Mouse (Mus musculus): ENCODE results near the gene Krit1.
"Not testable (repeated sequence)": the region's sequence is repeated elsewhere in the genome, so short reads cannot be mapped to it uniquely, and the experiment has no call there.

The Krit1 gene

DNA sequence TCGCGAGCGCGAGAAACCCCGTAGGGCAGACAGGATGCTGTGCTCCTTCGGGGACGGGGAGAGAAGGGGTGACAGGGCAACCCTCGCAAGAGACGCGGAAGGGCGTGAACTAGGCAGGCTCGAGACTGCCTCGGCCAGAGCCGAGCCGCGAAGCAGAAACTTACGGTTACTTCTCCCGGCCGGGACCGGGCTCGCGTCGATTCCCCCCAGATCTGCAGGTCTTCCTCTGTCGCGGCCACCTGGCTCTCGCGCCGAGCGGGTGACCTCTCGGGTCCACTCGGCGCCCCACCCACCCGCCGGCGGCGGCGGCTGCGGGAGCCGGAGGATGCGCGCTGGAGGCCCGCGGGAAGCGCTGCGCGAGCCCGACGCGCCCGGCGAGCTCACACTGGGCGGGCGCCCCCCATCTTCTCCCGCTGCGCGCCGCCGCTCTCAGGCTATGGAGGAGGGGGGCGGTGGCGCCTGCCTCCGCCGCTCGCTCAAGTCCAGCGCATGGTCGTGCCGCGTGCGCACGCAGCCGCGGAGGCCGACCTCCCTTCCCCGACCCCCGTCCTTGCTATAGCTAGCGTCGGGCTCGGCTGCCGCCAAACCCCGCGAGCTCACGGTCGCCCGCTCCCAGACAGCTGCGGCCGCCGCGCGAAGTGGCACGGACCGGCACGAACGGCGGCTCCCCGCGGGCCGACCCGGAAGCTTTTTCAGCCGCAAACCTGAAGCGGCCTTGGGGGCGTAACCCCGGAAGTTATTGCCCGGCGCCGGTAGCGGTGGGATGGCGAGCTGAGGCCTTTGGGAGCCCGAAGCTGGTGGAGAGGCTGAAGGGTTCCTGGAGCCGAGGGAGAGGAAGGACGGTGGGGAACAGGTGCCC is at the start of gene Krit1, which contains the start of gene Ankib1:
Gene Krit1 (plus strand): TSS at position 752 of the 859 bp plus-strand sequence.
Gene Ankib1 (minus strand): TSS at position 493 of the 859 bp plus-strand sequence.
- DNase-seq, result peak; percentile 86

DNA sequence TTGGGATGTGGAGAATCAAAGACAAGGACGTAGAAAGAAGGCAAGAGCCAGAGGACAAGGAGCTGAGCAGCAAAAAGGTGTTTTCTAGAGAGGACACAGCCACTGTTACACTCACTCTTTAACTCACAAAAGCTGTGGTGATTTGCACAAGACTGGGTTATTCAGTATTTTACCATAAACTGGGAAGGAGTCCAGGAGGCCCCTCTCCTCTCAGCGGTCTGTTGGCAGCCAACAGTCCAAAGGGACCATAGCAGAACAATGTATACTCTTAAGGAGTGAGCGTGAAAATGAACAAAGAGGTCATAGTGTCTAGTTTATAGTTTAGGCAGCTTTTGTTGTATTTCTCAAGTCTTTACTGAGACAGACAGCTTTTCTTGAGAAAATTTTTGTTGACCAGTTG is 31.5 kb upstream of the Krit1 start:
- no peak for DNase-seq

DNA sequence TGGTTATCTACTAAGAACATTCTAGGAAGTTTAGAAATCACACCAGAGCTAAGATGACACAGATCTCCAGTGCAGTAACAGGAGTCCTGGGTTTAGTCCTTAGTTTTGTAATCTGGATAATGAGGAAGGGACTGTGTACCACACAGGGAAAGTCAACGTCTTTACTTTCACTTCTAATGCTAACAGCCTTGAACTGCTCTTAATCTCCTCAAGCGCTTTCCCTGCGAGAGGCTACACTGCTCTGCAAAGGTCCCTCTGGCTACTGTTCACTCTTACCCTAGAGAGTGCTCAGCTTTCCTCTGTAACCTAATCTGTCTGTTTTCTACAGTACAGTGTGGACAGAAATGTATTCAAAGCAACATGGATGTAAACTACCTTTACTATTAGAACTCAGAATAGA is 31.0 kb upstream of the Krit1 start:
- DNase-seq, result no peak

DNA sequence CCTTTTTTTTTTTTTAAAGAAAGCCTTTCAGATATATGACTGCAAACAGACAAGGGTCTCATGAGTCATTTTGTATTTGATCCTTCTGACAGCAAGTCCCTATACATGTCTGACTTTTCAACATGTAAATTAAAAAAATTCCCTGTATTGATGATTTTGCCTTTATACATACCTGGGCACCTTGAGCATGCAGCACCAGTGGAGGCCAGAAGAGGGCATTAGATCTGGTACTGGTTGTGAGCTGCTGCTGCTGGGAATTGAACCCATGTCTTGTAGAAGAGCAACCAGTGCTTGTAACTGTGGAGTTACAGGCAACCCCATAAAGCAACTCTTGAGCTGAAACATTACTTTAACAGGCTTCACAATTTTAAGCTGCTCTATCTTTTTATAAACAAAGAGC is 20.3 kb upstream of the Krit1 start:
- no peak for DNase-seq

DNA sequence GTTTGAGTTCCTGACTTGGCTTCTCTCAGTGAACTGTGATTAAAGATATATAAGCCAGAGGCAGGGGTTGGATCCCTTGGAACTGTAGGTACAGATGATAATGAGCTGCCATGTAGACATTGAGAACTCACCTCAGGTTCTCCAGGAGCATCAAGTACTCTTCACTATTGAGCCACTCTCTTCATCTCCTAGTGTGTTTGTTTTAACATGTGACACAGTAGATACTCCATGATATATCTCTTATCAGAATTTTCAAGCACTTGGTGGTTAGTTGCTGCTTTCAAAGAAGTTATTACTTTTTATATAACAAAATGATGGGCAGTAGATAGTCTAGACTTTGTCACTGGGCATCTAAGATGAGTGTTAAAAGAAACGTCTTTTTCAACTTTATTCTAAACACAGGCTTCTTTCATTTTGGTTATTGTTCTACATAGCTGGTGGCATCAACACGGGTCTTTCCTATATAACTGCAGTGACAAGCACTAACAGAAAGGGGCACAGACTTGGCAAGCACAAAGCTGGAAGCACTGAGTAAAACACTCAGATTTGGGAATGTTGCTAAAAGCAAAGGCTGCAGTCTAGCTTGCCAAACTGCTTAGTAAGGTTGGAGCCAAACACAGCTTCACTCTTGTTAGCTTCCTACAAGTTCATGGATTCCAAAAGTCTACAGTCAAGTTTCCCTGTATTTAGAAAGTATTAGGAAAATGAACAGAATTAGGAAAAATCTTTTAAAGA is 18.9 kb upstream of the Krit1 start:
- DNase-seq, result no peak

DNA sequence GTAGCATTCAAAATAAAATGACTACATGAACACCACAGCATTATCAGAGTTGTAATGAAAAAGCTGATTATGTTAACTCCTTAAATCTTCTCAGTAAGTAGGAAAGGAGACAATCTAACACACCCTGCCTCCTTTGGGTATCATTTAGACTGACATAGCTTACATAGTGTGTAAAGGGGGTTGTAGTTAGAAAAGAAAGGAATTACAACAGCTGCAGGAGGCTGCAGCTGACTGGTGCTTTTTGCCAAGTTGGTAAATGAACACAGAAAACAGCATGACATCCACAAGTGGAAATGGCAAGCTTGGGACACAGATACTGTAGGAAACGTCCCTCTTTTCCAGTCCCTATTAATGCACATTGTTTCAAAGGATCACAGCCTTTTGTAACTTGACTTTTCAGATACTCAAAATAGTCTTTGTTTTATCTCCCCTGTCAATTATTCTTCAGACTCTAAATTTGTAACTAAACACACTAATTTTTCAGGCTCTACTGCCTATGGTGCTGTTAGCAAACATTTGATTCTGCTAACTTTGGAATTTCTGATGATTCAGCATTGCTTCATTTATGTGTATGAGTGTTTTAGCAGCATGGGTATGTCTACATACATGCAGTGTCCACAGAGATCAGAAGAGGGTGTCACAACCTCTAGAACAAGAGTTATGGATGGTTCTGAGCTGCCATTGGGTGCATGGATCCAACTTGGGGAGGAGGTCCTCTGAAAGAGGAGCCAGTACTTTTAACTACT is 18.1 kb upstream of the Krit1 start:
- no peak for DNase-seq

DNA sequence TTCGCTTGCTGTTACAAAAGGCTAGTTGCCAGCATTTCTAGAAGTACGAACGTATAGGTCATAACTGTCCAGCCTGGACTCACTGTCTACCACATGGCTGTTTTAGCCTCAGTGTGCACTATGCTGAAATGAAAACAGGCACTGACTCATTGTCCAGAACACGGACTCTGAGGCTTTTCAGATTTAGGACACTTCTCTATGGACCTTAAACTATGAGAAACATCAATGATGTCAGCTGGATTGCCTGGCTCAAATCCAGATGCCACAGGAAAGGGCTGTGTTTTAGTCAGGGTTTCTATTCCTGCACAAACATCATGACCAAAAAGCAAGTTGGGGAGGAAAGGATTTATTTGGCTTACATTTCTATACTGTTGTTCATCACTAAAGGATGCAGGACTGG is 15.4 kb upstream of the Krit1 start:
- no peak for DNase-seq

DNA sequence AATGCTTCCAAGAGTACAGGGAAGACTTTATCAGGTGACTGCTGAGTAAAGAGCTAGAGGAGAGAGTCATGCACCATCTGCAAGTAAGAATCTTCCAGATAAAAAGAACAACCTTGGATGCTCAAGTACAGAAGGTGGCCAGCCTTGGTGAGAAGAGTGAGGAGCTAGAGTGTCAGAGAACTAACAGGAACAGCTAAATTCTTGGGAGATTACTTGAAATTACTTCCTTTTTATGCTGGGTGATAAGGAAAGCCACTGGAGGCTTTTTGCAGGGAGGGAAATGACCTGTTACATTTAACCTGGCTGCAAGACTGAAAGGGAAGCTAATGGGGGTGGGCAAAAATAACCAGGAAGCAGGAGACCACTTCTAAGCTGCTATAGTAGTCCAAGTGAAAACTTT is 11.9 kb upstream of the Krit1 start:
- DNase-seq, result no peak

DNA sequence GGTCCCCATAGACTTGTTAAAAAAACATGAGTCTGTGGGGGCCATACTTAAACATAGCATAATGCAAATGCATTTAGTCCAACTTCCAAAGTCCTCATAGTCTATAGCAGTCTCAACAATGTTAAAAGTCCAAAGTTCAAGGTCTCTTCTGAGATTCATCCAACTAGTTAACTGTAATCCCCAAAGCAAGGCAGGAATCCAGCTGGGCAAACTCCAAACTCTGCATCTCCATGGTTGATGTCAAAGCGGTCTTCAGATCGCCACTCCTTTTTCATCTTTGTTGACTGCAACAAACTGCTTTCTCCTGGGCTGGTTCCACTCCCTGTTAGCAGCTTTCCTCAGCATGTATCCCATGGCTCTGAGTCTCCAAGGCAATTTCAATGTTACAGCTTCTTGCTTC is 5.9 kb upstream of the Krit1 start:
- not testable (repeated sequence) for DNase-seq

DNA sequence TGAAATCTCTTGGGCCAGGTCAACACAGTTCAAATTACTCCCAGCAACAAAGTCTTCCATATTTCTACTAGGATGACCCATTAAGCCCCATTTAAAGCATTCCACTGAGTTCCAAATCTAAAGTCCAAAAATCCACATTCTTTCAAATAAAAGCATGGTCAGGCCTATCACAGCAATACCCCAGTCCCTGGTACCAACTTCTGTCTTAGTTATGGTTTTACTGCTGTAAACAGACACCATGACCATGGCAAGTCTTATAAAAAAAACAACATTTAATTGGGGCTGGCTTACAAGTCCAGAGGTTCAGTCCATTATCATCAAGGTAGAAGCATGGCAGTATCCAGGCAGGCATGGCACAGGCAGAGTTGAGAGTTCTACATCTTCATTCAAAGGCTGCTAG is 4.3 kb upstream of the Krit1 start:
- not testable (repeated sequence) for DNase-seq

DNA sequence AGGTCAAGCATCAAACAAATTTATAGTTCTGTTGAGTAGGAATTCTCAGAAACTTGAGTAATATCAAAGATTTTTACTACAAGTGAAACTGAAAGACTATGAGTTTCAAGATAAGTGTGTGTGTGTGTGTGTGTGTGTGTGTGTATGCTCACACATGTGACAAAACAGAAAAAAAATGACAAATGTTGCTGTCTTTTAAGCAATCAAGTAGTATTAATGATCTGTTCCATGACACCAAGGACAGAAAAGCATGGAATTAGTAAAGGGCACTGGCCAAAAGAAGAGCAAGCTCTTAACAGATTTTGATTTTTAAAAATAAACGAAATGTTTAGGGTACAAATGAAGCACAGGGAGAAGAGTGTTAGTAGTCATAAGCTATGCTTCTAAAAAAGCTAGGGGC is 2.9 kb upstream of the Krit1 start:
- DNase-seq, result no peak

DNA sequence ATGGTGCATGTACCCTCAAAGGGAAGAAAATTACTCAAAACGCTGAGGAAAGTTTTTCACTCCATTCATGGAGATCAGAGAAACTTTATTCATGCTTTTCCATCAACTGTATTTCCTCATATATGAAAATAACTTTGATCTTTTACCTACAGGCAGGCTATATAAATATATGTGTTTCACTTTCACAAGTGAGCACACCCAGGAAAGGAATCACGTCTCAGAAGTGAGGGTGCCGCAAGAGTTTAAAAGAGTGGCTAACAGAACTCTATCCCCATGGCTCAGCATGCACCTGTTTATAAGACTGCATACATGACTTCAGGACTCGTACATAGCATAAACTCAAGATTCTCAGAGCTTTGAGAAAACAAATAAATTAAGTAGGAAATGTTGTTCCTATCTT is 2.1 kb upstream of the Krit1 start:
- no peak for DNase-seq

DNA sequence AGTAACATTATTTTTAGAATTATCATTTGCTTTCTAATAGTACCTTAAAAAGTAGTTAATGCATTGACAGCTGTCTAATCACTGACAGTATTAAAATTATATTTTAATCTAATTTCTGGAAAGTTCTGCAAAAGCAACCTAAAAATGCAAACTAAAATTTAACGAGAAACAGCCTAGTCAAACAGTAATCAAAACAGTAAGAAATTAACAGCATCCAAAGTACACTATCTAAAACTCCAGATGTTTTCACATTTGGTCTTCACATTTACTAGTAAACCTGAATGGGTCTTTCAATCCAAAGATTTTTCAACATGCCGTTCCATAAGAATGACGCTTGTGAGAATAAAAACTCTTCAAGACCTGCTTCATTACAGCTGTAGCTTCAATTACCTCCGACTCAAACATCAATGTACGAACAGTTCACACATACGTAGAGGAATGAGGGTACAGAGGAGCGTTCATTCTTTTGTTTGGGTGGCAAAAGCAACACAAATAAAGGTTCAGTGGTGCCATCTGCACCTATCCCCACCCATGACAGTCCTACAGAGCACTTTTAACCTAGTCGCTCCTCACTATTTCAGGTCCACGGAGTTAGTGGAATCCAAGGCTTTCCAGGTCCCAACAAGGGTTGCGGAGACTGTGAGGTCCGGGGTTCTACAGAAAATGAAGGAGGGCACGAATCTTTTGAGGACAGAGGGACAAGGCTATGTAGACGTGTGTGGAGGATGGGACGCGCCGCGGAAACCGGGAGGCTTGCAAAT is 1.1 kb upstream of the Krit1 start:
- DNase-seq, result peak; percentile 44

DNA sequence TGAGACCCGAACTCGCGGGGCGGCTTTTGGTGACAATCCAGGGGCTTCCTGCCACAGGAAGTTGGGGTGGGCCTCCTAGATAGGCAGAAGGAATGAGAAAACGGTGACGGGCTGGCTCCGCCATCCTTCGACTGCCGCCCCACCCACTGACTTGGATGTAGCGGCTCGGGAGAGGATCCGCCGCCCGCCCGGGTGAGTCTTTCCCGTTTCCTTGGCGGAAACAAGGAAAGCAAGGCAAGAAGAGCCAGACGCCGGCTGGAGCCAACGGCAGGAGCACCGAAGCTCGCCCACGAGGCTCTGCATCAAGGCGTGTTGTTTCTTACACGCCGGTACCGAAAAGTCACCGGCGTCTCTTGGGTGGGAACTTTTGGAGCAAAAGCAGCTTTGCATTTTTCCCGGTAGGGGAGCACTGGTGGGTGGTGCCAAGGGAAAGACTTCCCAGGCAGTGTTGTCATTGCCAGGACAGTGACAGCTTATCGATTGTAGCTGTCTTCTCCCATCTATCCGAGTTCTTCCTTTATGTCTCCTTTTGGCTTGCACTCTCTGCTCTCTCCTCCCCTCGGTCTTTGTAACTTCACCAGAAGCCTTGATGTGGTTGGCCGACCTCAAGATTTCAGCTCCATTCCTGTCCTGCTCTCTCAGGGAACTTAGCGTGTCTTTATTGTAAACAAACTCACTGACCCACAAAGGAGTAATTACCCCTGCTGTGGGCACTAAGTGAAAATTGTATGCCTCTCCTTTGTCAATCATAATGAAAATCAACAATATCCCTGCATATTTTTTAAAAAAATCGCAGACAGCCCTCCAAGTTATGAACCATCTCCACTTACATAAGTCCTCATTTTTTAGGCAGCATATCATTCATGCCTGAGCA is 545 bp downstream of the Krit1 start:
- DNase-seq, result peak; percentile 42

DNA sequence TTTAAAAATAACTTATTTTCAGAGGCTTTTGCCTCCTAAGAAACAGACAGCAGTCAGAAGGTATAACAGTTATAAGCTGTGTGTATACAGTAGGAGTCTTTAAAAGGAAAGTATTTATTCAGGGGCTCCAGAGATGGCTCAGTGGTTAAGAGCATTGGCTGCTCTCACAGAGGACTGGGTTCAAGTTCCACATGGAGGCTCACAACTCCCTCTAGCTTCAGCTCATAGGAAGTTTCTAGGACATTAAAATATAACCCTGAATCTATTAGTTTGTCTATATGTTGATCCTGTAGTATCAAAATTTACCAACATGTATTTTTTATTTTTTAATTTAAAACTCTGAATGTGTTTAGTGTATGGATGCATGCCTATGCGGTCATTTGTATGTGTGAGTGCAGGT is 5.5 kb downstream of the Krit1 start:
- no peak for DNase-seq

DNA sequence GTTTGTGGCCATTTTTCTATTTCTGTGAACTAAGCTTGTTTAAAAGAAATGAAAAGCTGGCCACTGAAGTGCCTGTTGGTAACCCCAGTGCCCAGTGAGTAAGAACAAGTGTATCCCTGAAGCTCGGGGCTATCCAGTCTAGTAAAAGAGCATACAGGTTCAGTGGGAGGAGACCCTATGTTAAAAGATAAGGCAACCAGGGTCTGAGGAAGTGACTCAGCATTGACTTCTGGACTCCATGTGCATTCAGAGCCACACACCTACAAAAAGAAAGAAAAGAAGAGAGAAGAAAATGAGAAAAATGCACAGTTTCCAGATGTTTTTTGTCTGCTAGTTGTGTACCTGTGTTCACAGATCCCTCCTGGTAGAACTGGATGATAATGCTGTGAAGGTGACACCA is 31.1 kb downstream of the Krit1 start:
- no peak for DNase-seq

DNA sequence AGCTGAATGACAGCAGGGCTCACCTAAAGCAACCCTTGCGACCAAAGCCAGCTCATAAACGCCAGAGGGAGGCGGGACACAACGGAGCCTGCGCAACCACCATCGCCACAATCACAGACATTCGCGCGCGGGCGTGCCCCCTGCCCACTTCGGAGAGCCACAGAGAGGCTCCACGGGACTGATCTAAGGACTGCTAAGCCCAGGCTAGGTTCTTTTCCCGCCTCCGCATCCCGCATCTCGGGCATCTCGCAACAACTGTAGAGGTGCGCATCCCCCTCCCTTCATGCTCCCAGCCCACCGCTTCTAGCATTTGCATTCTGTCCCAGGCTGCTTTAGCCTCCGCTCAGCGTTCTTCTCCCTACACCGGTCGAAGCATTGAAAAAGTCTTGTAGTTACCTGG is 42.0 kb downstream of the Krit1 start, which contains the start of gene Lrrd1:
Gene Lrrd1 (plus strand): TSS at position 148 of the 400 bp plus-strand sequence.
- no peak for DNase-seq

DNA sequence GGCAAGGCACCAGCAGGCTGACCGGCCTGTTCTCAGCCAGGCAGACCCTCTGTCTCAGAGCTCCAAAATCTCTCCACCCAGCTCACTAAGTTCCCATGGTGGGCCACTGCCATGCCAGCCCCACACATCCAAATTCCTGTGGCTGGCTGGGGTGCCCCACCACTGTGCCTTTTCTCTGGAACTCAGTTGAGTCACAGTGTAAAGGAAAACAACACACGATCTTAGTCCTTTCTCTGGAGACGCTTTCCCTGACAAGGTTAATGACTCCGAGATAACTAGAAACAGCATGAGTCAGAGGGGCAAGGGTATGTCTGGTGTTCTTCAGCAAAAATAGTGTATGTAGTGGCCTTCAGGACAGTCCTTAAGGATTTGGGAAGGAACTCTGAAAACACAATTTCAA is 67.2 kb downstream of the Krit1 start:
- no peak for DNase-seq

DNA sequence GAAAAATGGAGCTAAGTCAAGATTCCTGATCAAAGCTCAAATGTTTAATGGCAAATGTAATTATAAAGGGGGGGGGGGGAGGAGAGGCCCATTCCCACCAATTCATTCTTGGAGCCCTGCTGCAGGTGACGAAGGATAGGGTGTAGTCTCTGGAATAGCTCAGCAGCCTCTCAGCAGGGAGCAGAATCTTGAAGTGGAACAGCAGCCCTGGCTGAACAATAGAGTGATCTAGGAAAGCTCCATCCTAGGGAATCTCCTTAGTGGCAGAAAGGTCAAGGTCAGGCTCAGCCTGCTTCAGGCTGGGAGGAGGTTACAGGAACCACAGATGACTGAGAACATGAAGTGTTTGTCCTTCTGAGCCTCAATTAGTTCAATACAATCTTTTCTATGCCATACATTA is 69.4 kb downstream of the Krit1 start:
- DNase-seq, result no peak

DNA sequence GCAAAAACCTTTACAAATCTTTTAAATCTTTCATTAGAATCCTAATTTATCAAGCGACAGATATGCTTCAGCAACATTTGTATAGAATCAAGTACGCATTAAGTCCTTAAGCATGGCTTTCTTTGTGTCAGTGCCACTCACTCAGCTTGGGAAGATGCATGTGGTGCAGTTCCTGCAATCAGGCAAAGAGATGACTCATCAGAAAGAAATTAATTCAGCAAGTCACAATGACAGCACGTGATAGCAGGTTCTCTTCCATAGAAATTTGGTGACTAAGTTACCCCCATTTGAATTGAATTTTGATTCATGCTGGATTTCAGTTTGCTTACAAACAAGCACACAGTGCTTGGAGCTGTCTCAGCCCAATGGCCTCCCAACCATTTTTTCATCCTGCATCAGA is 70.5 kb downstream of the Krit1 start:
- no peak for DNase-seq

DNA sequence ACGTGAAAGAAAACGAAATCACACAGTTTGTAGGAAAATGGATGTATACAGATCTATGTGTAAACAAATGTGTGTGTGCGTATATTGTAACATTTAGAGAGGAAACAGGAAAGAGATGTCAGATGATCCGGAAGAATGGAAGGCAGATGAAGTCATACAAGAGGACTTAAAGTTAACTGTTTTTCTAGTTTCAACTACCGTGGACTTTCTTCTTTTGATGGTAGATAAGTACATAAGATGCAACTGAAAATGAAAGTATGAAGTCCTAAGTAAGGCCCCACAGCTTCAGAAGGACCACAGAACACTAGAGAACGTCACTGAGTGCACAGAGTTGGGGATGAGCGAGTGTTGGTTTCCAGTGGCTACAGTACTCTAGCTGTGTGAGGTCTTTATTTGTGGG is 83.9 kb downstream of the Krit1 start:
- not testable (repeated sequence) for DNase-seq

DNA sequence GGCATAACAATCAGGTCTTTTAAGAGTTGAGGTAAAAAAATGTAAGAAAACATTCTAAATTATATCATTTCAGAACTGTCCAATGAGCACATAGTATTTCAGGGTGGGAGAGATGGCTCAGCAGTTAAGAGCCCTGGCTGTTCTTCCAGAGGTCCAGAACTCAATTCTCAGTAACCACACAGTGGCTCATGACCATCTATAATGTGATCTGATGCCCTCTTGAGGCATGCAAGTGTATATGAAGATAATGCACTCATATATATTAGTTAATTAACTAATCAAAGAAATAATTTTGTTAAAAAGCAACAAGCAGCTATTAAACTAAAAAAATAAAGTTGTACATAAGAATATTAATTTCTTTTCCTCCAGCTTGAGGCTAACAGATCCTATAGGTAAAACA is 86.2 kb downstream of the Krit1 start:
- DNase-seq, result no peak
